Mouse (Mus musculus) ES-E14 (cell line): Measurements from ENCODE around the gene Etv6. TPM values are rescaled to one million over a fixed set of nuclear protein-coding genes. Genes with fewer than 3 reads are reported as not detected.
A peak's percentile ranks its signal among the peaks of the same experiment; 100 is the strongest.

Experiments used
- DNase-seq: peaks from one replicate; pipeline ENCODE4 v3.0.0-alpha.2; 2013; ENCODE audit warnings: low read depth, low spot score
- H3K27ac ChIP-seq: 2 replicates; pipeline ENCODE4 v1.5.1; 2012; ENCODE audit warnings: low read depth, mild to moderate bottlenecking, low read length, moderate library complexity, mixed read lengths; ENCODE audit not compliant: poor library complexity, insufficient read depth, severe bottlenecking
- H3K36me3 ChIP-seq: 2 replicates; pipeline ENCODE4 v1.6.1; 2012; ENCODE audit warnings: mild to moderate bottlenecking, low read length, moderate library complexity, mixed read lengths; ENCODE audit not compliant: control insufficient read depth, poor library complexity, insufficient read depth, severe bottlenecking
- H3K4me1 ChIP-seq, 2 experiments: fragments of 150-350 bp in 1 of 2; sonication (generic) in 1 of 2; 2 replicates each; pipeline ENCODE4 v1.6.1; 2012; ENCODE audit warnings: low read length in 2 of 2, mild to moderate bottlenecking in 1 of 2, mixed read lengths in 1 of 2; ENCODE audit not compliant: control insufficient read depth in 2 of 2, insufficient read depth in 2 of 2, poor library complexity in 1 of 2
- H3K4me3 ChIP-seq, 2 experiments: fragments of 150-350 bp in 1 of 2; sonication (generic) in 1 of 2; 2 replicates each; pipeline ENCODE4 v1.5.1; 2012; ENCODE audit warnings: low read length in 2 of 2, low read depth in 1 of 2, mild to moderate bottlenecking in 1 of 2, mixed read lengths in 1 of 2; ENCODE audit not compliant: insufficient read depth in 1 of 2, poor library complexity in 1 of 2, severe bottlenecking in 1 of 2
- H3K9ac ChIP-seq: 2 replicates; pipeline ENCODE4 v1.6.1; 2012; ENCODE audit warnings: low read depth, mild to moderate bottlenecking, low read length, mixed read lengths; ENCODE audit not compliant: poor library complexity, insufficient read depth, severe bottlenecking
- H3K9me3 ChIP-seq: fragments of 150-350 bp; sonication (generic); 2 replicates; pipeline ENCODE4 v1.6.1; 2012; ENCODE audit warnings: low read depth, mild to moderate bottlenecking, low read length; ENCODE audit not compliant: control insufficient read depth, insufficient read depth
- CHD2 ChIP-seq: IDR thresholded peaks from 2 replicates; pipeline ENCODE4 v1.6.1; 2014; ENCODE audit warnings: mild to moderate bottlenecking, low read depth, low read length, inconsistent platforms
- HCFC1 ChIP-seq: IDR thresholded peaks from 2 replicates; pipeline ENCODE4 v1.6.1; 2012; ENCODE audit warnings: low read length, inconsistent platforms, borderline replicate concordance; ENCODE audit not compliant: insufficient read depth
- MAFK ChIP-seq: IDR thresholded peaks from 2 replicates; pipeline ENCODE4 v1.6.1; 2014; ENCODE audit warnings: mild to moderate bottlenecking, low read depth, low read length, inconsistent platforms; ENCODE audit not compliant: insufficient read depth
- ZC3H11A ChIP-seq: IDR thresholded peaks from 2 replicates; pipeline ENCODE4 v1.6.1; 2012; ENCODE audit warnings: low read depth, mild to moderate bottlenecking, inconsistent platforms, low read length, borderline replicate concordance
- ZNF384 ChIP-seq: IDR thresholded peaks from 2 replicates; pipeline ENCODE4 v1.6.1; 2012; ENCODE audit warnings: low read depth, low read length, inconsistent platforms
- in situ Hi-C, 2 experiments: fragments of 600-800 bp; cut with MboI; formaldehyde crosslinking; loops; one replicate each; pipeline ENCODE4 v1.15.1; 2025; ENCODE audit warnings: low sequenced_read_pairs in 2 of 2, inconsistent platforms in 1 of 2; ENCODE audit not compliant: unreplicated experiment in 2 of 2
- total RNA-seq: library from RNA; depleted of rRNA; stranded (reverse); fragments of 300-350 nt; gene quantifications from 2 replicates; pipeline ENCODE4 v1.2.3, GENCODE M21; 2012

Etv6 gene
- total RNA-seq, 1 experiment, result 11.8 TPM

- DNase-seq, result no peak
- H3K27ac ChIP-seq, result no peak overlapping the region
- H3K9ac ChIP-seq, result no peak overlapping the region
- H3K4me1 ChIP-seq, result peaks cover 2 to 10% of the 10 kb centered on the region in 2 experiments; a peak in 1 of 4 replicates
- H3K9me3 ChIP-seq, result no peaks in the 10 kb centered on the region
- in situ Hi-C loops, result loop anchor here in 1 of 2 experiments (25.0 kb wide), 1 partner anchor 285 kb away; no protein-coding TSS in a partner anchor
- TF ChIP-seq HCFC1, result no peak
- no peak for TF ChIP-seq ZC3H11A
- no peak for TF ChIP-seq MAFK
- no peak for TF ChIP-seq ZNF384
- no peak for TF ChIP-seq CHD2
- H3K36me3 ChIP-seq, result no peaks in the 10 kb centered on the region; the same call in 1 of the 2 replicates
- no peak overlapping the region for H3K4me3 ChIP-seq
Observed at GRCm38 (mm10) chr6:134247324-134247723, 211.8 kb downstream of the Etv6 start.

- Histone ChIP-seq H3K9ac (no peak overlapping the region), H3K36me3 (no peaks in the 10 kb centered on the region; the same call in 1 of the 2 replicates)
- in situ Hi-C loops, result loop anchor here in 1 of 2 experiments (25.0 kb wide), 1 partner anchor 286 kb away; no protein-coding TSS in a partner anchor
Observed at GRCm38 (mm10) chr6:134248720-134249119, 213.2 kb downstream of the Etv6 start.

GRCm38 (mm10) chr6:134250764-134251163, 215.3 kb downstream of the Etv6 start:
- Histone ChIP-seq H3K9me3 (no peaks in the 10 kb centered on the region), H3K4me3 (no peak overlapping the region), H3K9ac (no peak overlapping the region), H3K4me1 (peaks cover 0 to 7% of the 10 kb centered on the region in 2 experiments; a peak in 1 of 4 replicates), H3K27ac (no peak overlapping the region), H3K36me3 (no peaks in the 10 kb centered on the region; the same call in 1 of the 2 replicates)
- no peak for DNase-seq
- in situ Hi-C loops, result no loop called here
- TF ChIP-seq ZC3H11A, result no peak
- no peak for TF ChIP-seq ZNF384
- TF ChIP-seq HCFC1, result no peak

More at GRCm38 (mm10) chr6:134248720-134249119, 213.2 kb downstream of the Etv6 start:
- peak overlapping the region; percentile 52 to 65 for H3K4me3 ChIP-seq
- TF ChIP-seq ZNF384 (no peak), CHD2 (no peak), HCFC1 (no peak), ZC3H11A (no peak), MAFK (no peak)
- peaks cover 0 to 7% of the 10 kb centered on the region in 2 experiments; a peak in 1 of 4 replicates for H3K4me1 ChIP-seq
- H3K27ac ChIP-seq, result no peak overlapping the region
- H3K9me3 ChIP-seq, result no peaks in the 10 kb centered on the region
- DNase-seq, result no peak

GRCm38 (mm10) chr6:134251364-134251763, 215.9 kb downstream of the Etv6 start:
- Histone ChIP-seq H3K36me3 (no peaks in the 10 kb centered on the region; the same call in 1 of the 2 replicates), H3K4me3 (no peak overlapping the region), H3K27ac (no peak overlapping the region), H3K9ac (no peak overlapping the region), H3K9me3 (no peaks in the 10 kb centered on the region), H3K4me1 (peaks cover 0 to 8% of the 10 kb centered on the region in 2 experiments; a peak in 1 of 4 replicates)
- no peak for TF ChIP-seq ZNF384
- no peak for TF ChIP-seq MAFK
- no peak for TF ChIP-seq CHD2
- TF ChIP-seq ZC3H11A, result no peak
- in situ Hi-C loops, result no loop called here
- no peak for DNase-seq
